Mouse (Mus musculus) frontal cortex, postnatal 36 days (tissue): ENCODE measurements around the gene Cdh24.

Experiments used
- DNase-seq, 2 experiments: peaks; one replicate each; pipeline ENCODE4 v3.0.0; 2022; ENCODE audit warnings: low spot score in 2 of 2

The Cdh24 gene

GRCm38 (mm10) chr14:54641305-54641969 lies at the start of gene Cdh24:
Gene Cdh24, minus strand, starts transcription at chr14:54641364.
- peak; percentile 89 to 90 for DNase-seq

DNA sequence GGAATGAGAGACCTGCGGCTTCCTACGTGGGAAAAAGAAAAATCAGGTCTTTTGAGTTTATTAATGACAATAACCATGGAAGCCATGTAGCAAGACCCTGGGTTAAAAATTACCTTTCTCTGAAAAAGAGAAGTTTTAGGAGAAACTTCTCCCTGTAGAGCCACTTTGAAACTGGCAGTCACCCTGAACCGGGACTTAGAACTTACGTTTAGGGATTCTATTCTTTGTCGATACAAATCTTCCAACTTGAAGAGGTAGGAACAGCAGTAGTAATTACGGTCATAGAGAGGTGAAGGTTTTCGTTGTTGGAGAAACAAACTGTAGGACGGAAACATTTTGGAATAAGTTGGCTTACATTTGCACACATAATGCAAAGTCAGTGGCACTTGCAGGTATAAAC lies 46.1 kb upstream of the Cdh24 start:
- DNase-seq = no peak

- peak; percentile 100 for DNase-seq
Observed at GRCm38 (mm10) chr14:54686522-54687143, 45.5 kb upstream of the Cdh24 start, which contains the start of gene Acin1. Gene Acin1, minus strand, starts transcription at chr14:54686931.

DNA sequence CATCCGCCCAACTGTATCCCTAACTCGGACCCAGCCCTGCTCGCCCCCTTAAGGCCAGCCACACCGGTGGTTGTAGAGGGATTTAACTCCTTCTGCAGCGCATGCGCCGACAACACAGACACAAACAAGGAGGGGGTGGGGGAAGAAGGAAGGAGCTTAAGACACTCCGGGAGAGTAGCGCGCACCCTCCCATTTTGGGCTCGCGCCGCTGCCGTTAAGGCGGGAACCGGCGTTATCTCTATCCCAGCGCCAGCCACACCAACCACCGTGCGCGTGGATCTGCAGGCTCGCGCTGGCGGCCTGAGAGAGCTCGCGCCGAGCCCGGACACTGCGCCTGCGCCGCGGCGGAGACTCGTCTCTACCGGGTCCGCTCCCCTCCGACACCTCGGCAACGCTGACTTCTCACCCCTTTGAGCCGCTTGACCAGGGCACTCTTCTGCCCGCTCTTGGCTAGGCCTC lies 44.9 kb upstream of the Cdh24 start, which contains the start of gene 1700123O20Rik:
Gene 1700123O20Rik, plus strand, starts transcription at position 154 of the 459 bp plus-strand sequence.
- DNase-seq = no peak

DNA sequence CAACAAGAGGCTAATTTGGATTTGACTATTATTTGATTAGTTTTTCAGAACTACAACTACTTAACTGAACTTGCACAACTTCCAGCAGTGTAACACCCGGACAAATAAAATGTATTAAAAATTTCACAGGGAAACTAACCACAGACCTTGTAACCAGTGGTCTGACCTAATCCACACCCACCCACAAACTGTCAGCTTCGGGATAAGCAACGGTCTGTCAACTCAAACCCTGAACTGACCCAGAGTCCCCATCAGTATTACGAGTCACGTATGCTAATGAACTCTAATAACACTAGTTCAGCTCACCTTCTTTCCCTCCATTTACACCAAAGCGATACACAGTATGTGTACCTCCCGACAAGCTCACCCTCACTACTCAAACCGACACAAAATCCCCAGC lies 44.3 kb upstream of the Cdh24 start:
- no peak for DNase-seq

DNA sequence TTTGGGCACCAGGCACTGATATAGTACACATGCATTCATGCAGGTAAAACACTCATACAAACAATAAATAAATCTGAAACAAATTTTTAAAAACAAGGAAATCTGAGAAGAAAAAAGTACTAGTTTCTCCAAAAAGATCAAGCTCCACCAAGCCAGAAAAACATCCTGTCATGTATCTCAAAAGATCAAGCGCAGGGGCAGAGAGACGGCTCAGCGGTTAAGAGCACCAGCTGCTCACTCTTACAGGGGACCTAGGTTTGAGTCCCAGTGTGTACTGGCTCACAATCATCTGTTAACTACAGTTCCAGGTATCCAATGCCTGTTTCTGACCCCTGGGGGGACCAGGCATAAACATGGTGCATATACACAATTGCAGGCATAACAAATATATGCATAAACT lies 41.2 kb upstream of the Cdh24 start:
- DNase-seq = no peak

- DNase-seq = no peak
Observed at GRCm38 (mm10) chr14:54678657-54679304, 37.6 kb upstream of the Cdh24 start.

DNA sequence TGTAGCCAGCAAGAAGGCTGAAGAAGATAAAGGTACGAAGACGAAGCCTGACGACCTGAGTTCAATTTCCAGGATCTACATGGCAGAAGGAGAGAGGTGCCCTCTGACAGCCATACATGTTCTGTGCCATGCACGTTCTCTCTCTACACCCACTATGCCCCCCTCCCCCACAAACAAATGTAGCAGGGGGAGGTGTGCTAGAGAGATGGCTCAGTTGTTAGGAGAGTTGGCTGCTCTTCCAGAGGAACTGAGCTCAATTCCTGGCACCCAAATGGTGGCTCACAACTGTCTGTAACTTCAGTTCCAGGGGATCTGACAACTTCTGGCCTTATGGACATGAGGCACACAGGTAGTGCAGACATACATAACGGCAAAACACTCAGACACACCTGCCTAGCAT lies 35.1 kb upstream of the Cdh24 start:
- no peak for DNase-seq

DNA sequence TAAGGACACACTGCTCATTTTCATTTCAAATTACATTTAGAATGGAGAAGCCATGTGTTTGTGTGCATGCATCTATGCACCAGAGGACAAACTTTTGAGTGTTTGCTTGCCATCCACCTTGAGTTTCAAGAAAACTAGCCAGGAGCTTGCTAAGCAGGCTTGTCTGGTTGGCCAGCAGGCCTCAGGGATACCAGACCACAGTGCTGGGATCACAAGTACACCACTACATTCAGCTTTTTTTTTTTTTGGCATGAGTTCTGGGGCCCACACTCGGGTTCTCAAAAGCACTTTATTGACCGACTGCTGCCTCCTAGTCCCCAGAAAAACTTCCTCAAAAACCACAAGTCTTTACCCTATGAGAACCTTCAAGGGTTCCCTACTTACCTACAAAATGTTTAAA lies 33.2 kb upstream of the Cdh24 start:
- DNase-seq = no peak

DNA sequence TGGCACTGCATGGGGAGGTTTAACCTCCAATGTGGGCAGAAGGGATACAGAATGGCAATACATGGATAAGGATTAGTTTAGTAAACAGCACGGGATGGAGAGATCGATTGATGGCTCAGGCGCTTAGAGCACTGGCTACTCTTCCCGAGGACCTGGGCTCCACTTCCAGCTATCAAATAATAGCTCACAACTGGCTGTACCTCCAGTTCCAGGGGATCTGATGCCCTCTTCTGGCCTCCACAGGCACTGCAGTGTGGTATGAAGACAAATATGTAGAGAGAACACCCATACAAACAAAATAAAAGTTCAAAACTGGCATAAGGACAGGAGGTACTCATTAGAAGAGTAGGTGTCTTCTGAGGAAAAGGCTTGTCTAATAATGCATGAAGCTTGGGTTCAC lies 28.2 kb upstream of the Cdh24 start:
- DNase-seq = peak in 1 of 2 experiments; percentile 65

DNA sequence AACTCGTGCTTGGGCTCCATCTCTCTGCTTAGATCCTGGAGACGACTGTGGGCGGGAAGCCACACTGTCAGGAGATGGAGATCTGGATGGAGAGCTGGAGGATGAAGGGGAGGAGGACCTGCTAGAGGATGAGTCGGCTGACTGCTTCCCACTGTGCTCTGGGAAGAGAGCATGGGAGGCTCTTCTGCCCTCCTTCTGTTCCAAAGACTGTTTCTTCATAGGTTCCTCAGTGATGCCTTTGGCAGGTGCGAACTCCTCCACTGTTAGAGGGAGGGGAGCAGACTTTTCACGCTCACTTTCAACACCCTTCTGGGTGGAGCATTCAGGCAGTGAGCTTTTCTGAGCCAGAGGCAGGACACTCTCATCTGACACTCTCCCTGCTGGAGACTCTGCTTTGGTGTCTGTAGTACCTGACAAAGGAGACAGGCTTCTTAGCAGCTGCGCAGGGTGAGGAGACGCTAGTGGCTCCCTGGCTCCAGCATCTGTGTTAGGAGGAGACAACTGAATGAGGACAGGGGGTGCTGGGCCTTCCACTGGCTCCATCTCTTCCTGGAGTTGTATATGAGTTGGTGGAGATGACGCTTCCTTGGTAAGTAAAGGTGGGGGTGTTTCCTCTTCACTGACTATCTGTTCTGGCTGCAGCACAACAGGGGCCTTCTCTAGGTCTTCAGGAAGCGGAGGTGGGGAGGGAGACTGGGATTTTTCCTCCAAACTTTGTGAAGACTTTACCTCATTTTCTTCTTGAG lies 23.5 kb upstream of the Cdh24 start:
- DNase-seq = peak; percentile 71 to 73

- peak in 1 of 2 experiments; percentile 40 for DNase-seq
Observed at GRCm38 (mm10) chr14:54660009-54660408, 18.8 kb upstream of the Cdh24 start.

GRCm38 (mm10) chr14:54653496-54653895 lies 12.3 kb upstream of the Cdh24 start:
- peak; percentile 82 to 83 for DNase-seq

DNA sequence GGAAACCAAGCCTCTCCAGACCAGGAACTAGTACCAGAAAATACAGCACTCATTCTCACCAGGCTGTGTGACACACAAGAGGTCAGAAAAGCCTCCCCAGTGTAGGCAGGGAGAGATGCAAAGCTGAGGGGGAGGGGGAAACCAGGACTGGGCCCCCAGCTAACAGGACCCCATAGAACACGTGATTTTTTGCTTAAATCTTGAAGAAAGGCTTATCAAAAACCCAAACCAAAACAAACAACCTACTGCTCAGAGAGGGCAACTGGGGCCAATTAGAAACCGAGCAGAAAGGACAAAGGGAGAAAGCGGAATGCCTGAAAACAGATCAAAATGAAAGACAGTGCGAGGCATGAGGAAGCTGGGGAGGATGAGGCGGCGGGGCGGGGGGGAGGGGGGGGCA lies 11.6 kb upstream of the Cdh24 start:
- DNase-seq = no peak

DNA sequence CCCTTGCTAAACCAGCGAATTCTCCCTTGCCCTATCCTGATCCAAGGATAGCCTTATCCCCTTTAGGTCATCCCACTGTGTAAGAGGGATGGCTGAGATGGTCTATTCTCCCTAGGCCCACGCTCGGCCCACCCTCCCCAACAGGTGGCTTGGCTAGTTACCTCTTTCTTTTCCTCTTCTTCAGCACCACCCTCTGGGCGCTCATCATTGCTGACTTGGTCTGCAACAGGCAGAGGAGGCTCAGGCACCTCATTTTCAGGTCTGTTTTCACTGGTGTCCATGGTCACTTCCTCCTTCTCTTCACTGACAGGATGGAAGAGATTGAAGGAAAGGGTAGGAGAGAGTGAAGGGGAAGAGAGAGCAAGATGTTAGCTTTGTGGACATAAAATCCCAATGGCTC lies 10.4 kb upstream of the Cdh24 start:
- DNase-seq = no peak

DNA sequence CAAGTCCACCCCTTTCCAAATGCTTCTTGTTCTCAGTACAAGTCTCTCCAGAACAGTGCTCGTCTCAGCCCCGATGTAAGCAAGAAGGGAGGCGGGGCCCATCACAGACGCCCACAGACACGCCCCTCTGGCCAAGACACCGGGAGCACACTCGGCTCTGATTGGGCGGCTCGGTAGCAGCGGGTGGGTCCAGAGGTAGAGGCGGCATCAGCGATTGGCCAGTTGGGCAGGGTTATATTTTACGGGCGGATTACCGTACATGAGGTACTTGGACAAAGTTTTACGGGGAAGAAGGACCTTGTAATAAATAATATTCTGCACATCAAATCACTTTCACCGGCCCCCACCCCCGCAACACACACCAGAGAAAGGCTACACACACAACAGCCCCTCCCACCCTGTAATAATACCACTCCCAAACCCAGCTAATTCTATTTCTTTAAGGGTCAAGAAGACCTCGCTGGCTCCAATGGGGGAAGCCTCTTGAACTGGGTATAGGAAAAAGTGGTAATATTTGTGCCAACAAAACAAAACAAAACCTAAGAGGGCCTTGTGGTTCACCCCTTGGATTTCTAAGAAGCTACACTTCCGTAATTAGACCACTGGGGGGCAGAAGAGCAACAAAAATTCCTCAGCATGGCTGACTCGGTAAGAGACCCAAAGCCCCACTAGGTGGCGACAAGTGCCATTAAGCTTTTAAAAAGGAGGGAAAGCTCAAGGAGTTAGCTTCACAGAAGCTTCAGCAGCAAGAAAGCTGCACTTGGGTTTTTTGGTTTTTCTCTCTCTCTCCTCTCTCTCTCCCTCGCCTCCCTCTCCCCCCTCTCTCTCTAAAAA lies 9.7 kb upstream of the Cdh24 start:
- peak; percentile 75 to 89 for DNase-seq

- DNase-seq = no peak
Observed at GRCm38 (mm10) chr14:54647900-54648299, 6.7 kb upstream of the Cdh24 start.

GRCm38 (mm10) chr14:54646898-54647636 lies 5.9 kb upstream of the Cdh24 start:
- DNase-seq = no peak

GRCm38 (mm10) chr14:54646455-54646854 lies 5.3 kb upstream of the Cdh24 start:
- no peak for DNase-seq

GRCm38 (mm10) chr14:54644294-54644693 lies 3.1 kb upstream of the Cdh24 start:
- DNase-seq = no peak
